Mouse (Mus musculus) heart, embryonic 16.5 days (tissue): ENCODE results near the gene Man2a1. TPM values are rescaled to one million over a fixed set of nuclear protein-coding genes. Genes with fewer than 3 reads are reported as not detected.

Source experiments
- ATAC-seq: fragments of 200-750 bp; cut with Nextera tagmentation; replicated peaks from 2 replicates; pipeline ENCODE4 v1.8.0; 2017; ENCODE audit warnings: moderate number of reproducible peaks; ENCODE audit not compliant: insufficient read depth, low FRiP score; ENCODE audit errors: extremely low read depth
- H3K27ac ChIP-seq: fragments of 300-500 bp; sonication (generic); 2 replicates; pipeline ENCODE4 v1.5.1; 2014; ENCODE audit warnings: mild to moderate bottlenecking, low read length, control low read depth, moderate library complexity
- H3K27me3 ChIP-seq: fragments of 300-500 bp; sonication (generic); 2 replicates; pipeline ENCODE4 v1.6.1; 2014; ENCODE audit warnings: low read length, mixed read lengths; ENCODE audit not compliant: control insufficient read depth, insufficient read depth
- H3K36me3 ChIP-seq: fragments of 300-500 bp; sonication (generic); 2 replicates; pipeline ENCODE4 v1.6.1; 2014; ENCODE audit not compliant: control insufficient read depth, insufficient read depth
- H3K4me1 ChIP-seq: fragments of 300-500 bp; sonication (generic); 2 replicates; pipeline ENCODE4 v1.6.1; 2014; ENCODE audit warnings: low read length, mixed read lengths; ENCODE audit not compliant: control insufficient read depth, insufficient read depth
- H3K4me2 ChIP-seq: fragments of 300-500 bp; sonication (generic); 2 replicates; pipeline ENCODE4 v1.6.1; 2014; ENCODE audit warnings: low read depth, mild to moderate bottlenecking, control low read depth, low read length
- H3K4me3 ChIP-seq: fragments of 300-500 bp; sonication (generic); 2 replicates; pipeline ENCODE4 v1.5.1; 2014; ENCODE audit warnings: mild to moderate bottlenecking, control low read depth, low read length
- H3K9ac ChIP-seq: fragments of 300-500 bp; sonication (generic); 2 replicates; pipeline ENCODE4 v1.6.1; 2014; ENCODE audit warnings: low read length, control low read depth
- H3K9me3 ChIP-seq: fragments of 300-500 bp; sonication (generic); replicated peaks from 2 replicates; pipeline ENCODE4 v1.6.1; 2016; ENCODE audit warnings: low read length; ENCODE audit not compliant: control insufficient read depth
- WGBS: fragments of 180-500 bp; shearing (Covaris S2); extraction: QIAGEN DNeasy Blood & Tissue Kit; methylation state at CpG from one replicate; pipeline ENCODE4 v1.1.7; 2014; 5-methylcytosine and 5-hydroxymethylcytosine counted together
- polyA plus RNA-seq: library from polyadenylated mRNA; unstranded; fragments of >200 nt; fragmentation: Nextera tagmentation; extraction: Ambion mirVana; gene quantifications from 2 replicates; pipeline ENCODE4 v1.2.1, GENCODE M21; 2015

Gene Man2a1
- polyA plus RNA-seq, 1 experiment from 2014 or later: 6.9 TPM

DNA sequence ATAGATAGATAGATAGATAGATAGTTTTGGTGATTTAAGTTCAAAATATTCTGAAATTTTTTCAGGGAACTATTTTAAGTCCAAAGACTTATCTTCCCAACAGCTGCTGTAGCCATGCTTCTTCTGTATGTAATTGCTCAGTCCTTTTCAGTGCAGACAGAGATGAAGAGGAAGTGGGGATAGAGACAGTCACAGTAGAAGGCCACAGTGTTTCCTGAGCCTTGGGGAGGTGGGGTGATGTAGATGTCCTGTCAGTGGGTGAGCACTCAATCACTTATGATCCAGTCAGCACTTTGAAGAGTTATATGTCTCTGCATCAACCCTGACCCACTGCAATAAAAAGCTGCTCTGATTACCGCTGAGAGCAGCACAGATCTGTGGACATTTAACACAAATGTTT is 122.6 kb downstream of the Man2a1 start:
- Histone ChIP-seq H3K36me3 (peaks cover 5% of the 10 kb centered on the region; the same call in 1 of the 2 replicates), H3K4me3 (no peak overlapping the region), H3K4me2 (no peak overlapping the region), H3K9ac (no peak overlapping the region), H3K9me3 (0 out of 2 replicates have a peak, but pooled peaks cover 3% of the 10 kb centered on the region), H3K27me3 (no peaks in the 10 kb centered on the region), H3K27ac (no peak overlapping the region), H3K4me1 (peaks cover 3% of the 10 kb centered on the region; the same call in 1 of the 2 replicates)
- 74% methylated on average over 1 of the region's 1 CpGs for WGBS
- ATAC-seq: no peak

DNA sequence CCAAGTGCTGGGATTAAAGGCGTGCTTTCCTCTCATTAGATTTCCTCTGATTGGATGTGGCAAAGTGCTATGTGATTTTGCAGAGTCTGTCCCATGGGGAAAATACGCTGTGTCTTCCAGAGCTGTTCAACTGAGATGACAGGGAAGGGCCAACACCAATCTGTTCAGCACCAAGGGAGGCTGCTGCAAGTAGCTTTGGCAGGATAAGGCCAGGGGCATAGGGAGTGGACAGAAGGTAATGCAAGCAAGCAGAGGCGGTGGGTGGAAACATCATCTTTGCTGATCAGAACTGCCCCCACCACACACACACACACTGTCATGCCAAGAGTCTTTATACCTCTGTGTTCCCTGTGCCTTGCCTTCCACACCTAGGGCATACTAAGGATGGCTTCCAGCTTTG is 124.7 kb downstream of the Man2a1 start:
- WGBS: 85% methylated on average over 3 of the region's 3 CpGs
- H3K9me3 ChIP-seq: 0 out of 2 replicates have a peak, but pooled peaks cover 3% of the 10 kb centered on the region
- no peak for ATAC-seq

DNA sequence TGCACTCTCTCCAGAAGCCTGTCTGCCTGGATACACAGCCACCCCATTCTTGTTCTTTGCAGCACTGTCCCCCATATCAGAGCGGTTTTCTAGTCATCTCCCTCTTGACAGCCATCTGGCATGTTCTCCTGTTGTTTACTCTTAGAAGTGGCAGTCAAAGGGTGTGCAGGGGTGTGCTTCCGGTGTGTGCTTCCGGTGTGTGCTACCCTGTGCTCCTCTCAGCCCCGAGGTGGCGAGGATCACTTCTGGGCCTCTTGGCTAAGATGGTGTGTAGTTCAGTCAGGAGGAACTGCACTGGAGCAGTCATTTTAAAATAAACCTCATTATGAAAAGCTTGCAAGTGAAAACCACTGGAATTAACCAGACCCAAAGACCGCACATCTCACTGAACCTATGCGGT is 125.5 kb downstream of the Man2a1 start:
- Histone ChIP-seq H3K9ac (no peak overlapping the region), H3K27ac (no peak overlapping the region), H3K36me3 (peaks cover 8% of the 10 kb centered on the region; the same call in 1 of the 2 replicates), H3K4me1 (no peaks in the 10 kb centered on the region), H3K27me3 (no peaks in the 10 kb centered on the region), H3K9me3 (0 out of 2 replicates have a peak, but pooled peaks cover 3% of the 10 kb centered on the region), H3K4me3 (no peak overlapping the region), H3K4me2 (no peak overlapping the region)
- ATAC-seq: 0 out of 2 replicates have a peak, but pooled peaks have one; percentile 14
- 71% methylated on average over 7 of the region's 7 CpGs for WGBS

More for the DNA sequence above, 124.7 kb downstream of the Man2a1 start:
- Histone ChIP-seq H3K27ac (no peak overlapping the region), H3K9ac (no peak overlapping the region), H3K4me1 (peaks cover 3% of the 10 kb centered on the region; the same call in 1 of the 2 replicates), H3K4me2 (no peak overlapping the region), H3K27me3 (no peaks in the 10 kb centered on the region), H3K4me3 (no peak overlapping the region), H3K36me3 (peaks cover 8% of the 10 kb centered on the region; the same call in 1 of the 2 replicates)

DNA sequence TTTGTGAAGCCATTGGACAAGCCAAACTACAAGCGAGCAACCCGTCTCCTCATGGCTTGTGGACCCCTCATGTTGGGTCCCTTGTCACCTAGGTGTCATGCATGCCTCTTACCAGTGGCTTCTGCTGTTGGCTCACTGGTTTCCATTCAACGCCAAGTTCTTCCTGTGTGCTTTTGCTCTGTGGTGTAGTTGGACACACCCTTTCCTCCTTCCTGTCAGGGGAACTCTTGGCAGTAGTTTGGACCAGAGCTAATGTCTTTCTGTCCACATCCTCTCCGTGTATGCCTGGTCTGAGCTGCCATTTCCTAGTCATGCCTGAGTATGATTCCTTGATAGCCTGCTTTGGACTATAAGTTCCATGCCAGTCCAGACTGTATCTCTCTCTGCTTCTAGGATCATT is 135.0 kb downstream of the Man2a1 start:
- no peak overlapping the region for H3K9ac ChIP-seq
- no peaks in the 10 kb centered on the region for H3K9me3 ChIP-seq
- no peak overlapping the region for H3K27ac ChIP-seq
- WGBS: 78% methylated on average over 4 of the region's 4 CpGs
- no peak overlapping the region for H3K4me3 ChIP-seq
- H3K4me1 ChIP-seq: no peaks in the 10 kb centered on the region
- ATAC-seq: no peak
- H3K27me3 ChIP-seq: no peaks in the 10 kb centered on the region
- no peak overlapping the region for H3K4me2 ChIP-seq
- H3K36me3 ChIP-seq: peaks cover 25% of the 10 kb centered on the region

DNA sequence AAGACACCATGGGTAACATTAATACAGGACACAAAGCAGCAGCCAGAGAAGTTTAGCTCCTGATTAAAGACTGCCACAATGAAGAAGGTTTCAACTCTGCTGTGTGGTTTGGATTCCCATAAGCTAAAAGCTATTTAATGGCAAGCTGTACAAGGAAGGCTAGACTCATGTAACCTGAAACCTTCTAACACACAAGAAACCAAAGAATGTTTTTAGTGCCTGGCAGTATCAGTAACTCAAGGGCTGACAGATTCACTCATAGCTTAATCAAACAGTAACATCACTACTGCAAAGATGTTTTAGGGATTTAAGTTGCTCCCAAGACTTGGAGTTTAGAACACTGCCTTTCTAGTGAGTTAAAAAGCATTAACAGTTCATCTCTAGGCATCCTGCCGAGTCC is 137.4 kb downstream of the Man2a1 start:
- no peaks in the 10 kb centered on the region for H3K27me3 ChIP-seq
- H3K9ac ChIP-seq: no peak overlapping the region
- H3K9me3 ChIP-seq: no peaks in the 10 kb centered on the region
- peaks cover 40% of the 10 kb centered on the region for H3K36me3 ChIP-seq
- no peaks in the 10 kb centered on the region for H3K4me1 ChIP-seq
- WGBS: 55% methylated on average over 1 of the region's 1 CpGs
- H3K27ac ChIP-seq: no peak overlapping the region
- no peak for ATAC-seq
- no peak overlapping the region for H3K4me2 ChIP-seq
- H3K4me3 ChIP-seq: no peak overlapping the region

DNA sequence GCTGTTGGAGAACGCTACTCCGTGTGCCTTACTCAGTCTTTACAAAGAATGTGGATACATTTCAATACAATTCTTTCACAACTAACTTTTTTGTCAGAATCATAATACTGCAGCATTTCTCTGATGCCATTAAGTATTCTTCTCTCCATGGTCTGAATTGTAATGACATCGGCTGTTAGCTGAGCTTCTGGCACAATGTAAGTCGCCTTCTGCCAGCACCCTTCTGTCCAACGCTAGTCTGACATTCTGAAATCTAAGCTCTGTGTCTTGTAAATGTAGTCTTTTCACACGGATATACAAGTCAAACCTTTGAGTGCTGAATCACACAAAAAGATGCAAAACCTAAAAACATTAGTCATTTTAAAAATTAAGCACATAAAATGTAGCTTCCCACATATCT is 138.6 kb downstream of the Man2a1 start:
- Histone ChIP-seq H3K4me2 (no peak overlapping the region), H3K9me3 (no peaks in the 10 kb centered on the region), H3K27me3 (no peaks in the 10 kb centered on the region), H3K9ac (no peak overlapping the region), H3K4me1 (no peaks in the 10 kb centered on the region), H3K27ac (no peak overlapping the region), H3K36me3 (peaks cover 33% of the 10 kb centered on the region), H3K4me3 (no peak overlapping the region)
- ATAC-seq: no peak
- 87% methylated on average over 6 of the region's 6 CpGs for WGBS

DNA sequence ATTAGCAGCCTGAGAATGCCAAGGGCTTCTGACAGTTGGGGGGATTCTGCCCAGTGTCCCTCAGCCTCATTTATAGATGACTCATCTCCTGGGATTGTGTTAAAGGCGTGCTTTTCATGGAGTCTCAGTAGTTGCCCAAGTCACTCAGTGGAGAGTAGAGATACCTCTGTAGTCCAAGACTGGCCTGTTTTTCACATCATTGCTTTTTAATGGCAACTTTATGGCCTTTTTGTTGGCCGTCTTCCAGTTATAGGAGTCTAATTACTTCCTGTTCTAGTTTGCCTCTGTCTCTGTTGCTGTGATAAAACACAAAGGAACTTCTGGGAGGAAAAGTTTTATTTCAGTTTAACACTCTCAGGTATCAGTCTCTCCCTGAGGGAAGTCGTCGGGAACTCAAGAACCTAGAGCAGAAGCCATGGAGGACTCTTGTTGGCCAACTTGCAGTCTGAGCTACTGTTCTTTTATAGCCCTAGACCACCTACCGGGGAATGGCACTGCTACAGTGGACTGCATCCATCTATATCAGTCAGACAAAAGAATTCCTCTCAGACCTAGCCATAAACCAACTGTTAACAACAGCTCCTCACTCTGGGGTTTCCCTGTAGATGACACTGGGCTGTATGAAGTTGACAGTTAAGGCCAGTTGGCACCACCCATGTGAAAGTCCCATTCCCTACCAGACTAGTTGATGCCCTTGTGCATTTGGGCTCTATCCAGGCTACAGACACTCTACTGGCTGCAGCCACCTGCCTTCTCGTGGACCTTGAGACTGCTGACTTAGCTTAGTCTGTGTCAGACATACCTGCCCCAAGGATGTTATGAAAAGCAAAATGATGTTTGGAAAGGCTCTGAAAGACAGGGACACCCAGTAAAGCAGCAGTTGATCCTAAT is 142.4 kb downstream of the Man2a1 start:
- H3K9me3 ChIP-seq: 0 out of 2 replicates have a peak, but pooled peaks cover 3% of the 10 kb centered on the region
- no peak overlapping the region for H3K4me2 ChIP-seq
- H3K27ac ChIP-seq: no peak overlapping the region
- H3K4me3 ChIP-seq: no peak overlapping the region
- peaks cover 2% of the 10 kb centered on the region; the same call in 1 of the 2 replicates for H3K4me1 ChIP-seq
- H3K27me3 ChIP-seq: no peaks in the 10 kb centered on the region
- H3K36me3 ChIP-seq: peaks cover 30% of the 10 kb centered on the region
- no peak for ATAC-seq
- H3K9ac ChIP-seq: no peak overlapping the region
- 81% methylated on average over 6 of the region's 6 CpGs for WGBS

DNA sequence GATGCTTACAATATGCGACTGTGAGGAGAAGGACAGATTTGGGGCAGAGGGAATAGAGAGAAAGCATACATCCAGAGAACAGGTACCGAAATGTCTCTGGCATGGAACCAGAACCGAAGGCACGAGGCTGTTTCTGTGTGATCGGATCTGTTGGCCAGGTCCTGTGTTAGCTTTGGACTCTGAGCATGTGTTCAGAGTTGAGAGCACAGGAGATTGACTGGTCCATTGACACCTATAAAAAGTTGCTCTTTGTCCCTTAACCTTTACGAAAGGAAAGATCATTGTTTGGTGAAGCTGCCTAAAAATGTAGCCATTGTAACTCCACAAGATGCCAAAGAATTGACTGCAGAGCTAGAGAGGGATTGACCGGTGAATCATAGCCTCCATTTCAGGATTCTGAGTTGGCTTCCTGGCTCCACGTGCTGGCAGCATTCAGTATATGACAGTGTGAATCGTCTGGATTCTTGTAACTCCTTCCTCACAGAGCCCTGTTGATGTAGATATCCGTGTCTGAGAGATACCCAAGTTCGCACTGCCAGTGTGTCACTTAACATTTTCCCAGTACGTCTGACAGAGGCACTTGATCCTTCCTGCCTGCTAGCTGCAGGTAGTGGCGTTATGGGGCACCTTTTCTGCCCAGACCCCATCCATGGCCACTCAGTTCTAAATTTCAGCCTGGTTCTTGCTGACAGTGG is 143.2 kb downstream of the Man2a1 start:
- Histone ChIP-seq H3K36me3 (peaks cover 30% of the 10 kb centered on the region), H3K9me3 (0 out of 2 replicates have a peak, but pooled peaks cover 3% of the 10 kb centered on the region), H3K4me1 (peaks cover 6% of the 10 kb centered on the region), H3K9ac (no peak overlapping the region), H3K4me3 (no peak overlapping the region), H3K4me2 (no peak overlapping the region), H3K27me3 (no peaks in the 10 kb centered on the region), H3K27ac (no peak overlapping the region)
- 69% methylated on average over 13 of the region's 13 CpGs for WGBS
- ATAC-seq: no peak
